Mouse (Mus musculus): ENCODE measurements around the gene Rpl9. TPM values are rescaled to one million over a fixed set of nuclear protein-coding genes. Genes with fewer than 3 reads are reported as not detected.

Rpl9 gene
- total RNA-seq, 2 experiments from 2014 or later = 421 to 512 TPM

DNA sequence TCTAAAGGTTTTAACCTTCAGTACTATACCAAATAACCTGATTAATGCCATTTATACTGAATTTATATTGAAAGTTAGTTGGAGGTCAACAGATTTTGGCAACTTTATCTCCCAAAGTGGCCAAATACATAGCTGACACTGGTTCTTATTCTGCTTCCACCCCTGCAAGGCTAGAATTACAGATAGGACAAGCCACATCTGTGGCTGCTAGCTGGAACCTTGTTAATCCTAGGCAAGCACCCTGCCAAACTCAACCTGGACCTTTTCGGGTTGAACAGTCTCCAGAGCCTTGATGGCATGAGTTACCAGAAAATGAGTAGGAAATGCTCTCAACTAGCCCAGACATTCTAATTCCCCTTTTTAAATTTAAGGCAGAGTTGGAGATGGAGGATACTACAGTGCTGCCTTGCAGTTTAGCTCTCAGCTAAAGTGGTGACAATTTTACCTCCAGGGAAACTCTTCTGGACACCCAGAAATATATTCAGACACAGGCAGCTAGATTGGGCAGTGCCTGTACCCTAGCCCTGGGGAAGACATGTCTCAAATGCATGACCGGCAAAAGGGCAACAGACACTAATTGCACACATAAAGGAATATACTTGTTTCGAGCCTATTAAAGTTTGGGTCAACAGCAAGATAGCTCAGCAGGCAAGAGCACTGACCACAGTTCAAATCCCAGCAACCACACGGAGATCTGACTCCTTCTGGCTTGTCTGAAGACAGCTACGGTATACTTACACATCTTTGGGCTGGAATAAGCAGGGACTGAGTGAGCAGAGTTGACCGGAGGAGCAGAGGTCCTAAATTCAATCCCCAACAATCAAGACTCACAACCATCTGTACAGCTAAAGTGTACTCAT, 4.0 kb downstream of the Rpl9 start:
- intact Hi-C loops (cut with DNase I) = no loop called here

DNA sequence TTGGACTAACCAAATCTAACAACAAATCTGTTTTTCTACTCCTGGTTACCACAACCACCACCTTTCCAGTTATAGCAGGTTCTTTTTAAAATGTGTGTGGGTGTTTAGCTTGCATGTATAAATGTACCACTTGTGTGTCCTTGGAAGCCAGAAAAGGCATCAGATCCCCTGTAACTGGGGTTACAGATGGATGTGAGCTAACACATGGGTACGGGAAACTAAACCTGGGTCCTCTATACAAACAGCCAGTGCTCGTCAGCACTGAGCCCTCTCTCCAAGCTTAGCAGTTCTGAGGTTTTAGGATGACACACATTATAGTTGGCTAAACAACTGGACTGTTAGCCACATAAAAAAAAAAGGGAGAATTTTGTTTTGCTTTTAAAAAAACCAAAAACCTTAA, 5.5 kb downstream of the Rpl9 start:
- intact Hi-C loops (cut with DNase I) = no loop called here
- no peak for DNase-seq

More for the DNA sequence above, 4.0 kb downstream of the Rpl9 start:
- DNase-seq = no peak

DNA sequence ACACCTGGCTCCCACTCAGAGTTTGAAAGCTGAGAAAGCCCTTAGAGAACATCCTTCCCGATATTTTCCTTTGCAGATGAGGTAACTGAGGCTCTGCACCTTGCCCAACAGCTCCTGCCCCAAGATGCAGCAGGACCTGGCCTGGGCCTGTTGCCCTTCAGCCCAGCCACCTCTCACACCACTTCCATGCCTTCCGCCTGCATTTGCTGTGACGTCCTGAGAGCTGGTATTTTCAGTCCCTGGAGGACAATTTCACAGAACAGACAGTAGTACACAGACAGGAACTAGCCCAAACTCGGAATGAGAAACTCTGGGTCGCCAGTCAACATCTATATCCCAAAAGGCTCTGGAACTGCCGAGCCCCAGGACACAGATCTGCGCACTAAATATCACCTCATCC, 16.5 kb downstream of the Rpl9 start:
- intact Hi-C loops (cut with DNase I) = no loop called here
- DNase-seq = no peak

DNA sequence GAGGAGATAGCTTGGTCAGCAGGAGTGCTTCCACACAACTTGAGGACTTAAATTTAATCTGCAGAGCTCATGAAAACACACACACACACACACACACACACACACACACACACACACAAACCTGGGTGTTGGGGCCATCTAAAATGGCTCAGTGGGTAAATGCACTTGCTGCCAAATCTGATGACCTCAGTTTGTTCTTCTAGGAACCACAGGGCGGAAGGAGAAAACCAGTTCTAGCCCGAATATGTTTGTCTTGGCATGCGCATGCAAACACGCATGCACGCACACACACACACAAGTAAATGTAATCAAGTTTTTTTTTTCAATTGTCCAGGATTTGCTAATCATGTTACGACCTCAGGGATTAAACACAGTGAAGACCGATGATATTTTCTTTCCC, 19.7 kb downstream of the Rpl9 start:
- DNase-seq = no peak
- intact Hi-C loops (cut with DNase I) = no loop called here

DNA sequence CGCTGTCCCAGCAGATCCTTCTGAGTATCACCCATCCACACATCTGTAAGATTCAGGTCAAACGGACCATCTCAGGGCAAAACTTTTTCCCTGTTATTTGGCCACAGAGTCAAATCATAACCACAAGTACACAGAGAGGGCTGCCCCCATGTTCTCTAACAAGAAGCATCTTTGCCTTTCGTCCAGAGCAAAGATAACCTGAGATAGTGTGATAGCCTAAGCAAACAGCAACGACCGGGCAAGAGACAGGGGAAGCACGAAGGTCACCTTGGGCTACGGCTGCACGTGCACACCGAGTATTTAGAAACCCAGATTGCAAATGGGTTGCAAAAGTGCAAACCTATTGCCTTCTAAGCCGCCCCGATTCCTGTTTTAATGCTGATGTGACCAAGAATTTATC, 23.4 kb downstream of the Rpl9 start:
- intact Hi-C loops (cut with DNase I) = no loop called here
- DNase-seq = no peak

DNA sequence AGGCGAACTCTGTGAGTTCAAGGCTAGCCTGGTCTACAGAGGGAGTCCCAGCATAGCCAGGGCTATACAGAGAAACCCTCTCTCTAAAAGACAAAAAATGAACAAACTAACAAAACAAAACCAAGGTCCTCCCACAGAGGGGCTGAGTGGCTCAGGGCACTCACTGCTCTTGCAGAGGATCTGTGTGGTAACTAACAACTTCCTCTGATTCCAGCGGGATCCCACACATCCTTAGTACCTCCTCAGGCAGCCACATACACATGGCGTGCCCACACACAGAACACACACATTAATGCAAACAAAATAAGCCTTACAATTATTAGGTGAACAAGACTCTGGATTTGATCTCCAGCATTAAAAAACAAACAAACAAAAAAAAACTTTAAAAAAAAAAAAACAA, 33.5 kb downstream of the Rpl9 start:
- no peak for DNase-seq
- intact Hi-C loops (cut with DNase I) = no loop called here

DNA sequence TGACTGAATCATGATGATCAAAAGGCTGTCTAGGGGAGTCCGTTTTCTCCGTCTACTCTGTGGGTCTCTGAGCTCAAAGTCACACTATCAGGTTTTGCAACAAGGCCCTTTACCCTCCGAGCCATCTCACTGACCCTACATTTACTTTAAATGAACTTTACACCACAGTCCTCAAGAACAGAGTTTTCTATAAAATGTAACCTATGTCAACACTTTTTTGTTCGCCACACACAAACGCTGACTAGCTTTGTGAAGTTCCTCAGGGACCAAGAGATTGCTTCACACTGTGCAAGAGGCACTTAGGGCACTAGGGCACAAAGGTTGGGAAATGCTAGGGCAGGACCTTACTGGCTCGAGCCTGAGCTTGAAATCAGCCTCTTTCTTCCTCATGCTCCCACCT, 34.4 kb downstream of the Rpl9 start:
- DNase-seq = no peak
- intact Hi-C loops (cut with DNase I) = no loop called here

DNA sequence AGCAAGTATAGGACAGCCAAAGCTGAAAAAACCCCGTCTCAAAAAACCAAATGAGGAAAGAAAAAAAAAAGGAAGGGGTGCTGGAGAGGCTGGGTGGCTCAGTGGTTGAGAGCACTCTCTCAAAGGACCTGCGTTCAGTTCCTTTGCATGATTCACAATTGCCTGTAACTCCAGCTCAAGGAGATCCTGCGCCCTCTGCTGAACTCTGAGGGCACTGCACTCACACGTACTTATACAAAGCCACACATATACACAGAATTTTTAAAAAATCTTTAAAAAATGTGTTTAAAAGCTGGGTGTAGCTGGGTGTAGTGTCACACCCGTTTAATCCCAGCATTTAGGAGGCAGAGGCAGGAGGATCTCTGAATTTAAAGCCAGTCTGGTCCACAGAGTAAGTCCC, 36.3 kb downstream of the Rpl9 start:
- intact Hi-C loops (cut with DNase I) = no loop called here
- no peak for DNase-seq

DNA sequence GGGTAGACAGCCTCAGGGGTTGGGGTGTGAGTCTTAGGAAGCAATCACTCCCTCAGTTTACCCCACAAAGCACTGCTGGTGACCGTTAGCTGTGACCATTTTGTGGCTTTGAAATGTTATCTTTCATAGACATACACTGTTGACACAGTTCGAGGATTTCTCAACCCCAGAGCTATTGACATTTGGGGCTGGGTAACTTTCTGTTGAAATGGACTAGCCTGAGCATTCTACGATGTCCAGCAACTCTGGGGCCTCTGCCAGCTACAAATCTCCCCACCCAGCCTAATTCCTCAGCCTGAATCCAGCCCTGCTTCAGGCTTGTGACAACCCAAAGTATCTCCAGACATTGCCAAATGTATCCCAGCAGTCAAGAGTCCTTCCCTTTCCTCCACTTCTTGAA, 37.1 kb downstream of the Rpl9 start:
- no peak for DNase-seq
- intact Hi-C loops (cut with DNase I) = no loop called here

DNA sequence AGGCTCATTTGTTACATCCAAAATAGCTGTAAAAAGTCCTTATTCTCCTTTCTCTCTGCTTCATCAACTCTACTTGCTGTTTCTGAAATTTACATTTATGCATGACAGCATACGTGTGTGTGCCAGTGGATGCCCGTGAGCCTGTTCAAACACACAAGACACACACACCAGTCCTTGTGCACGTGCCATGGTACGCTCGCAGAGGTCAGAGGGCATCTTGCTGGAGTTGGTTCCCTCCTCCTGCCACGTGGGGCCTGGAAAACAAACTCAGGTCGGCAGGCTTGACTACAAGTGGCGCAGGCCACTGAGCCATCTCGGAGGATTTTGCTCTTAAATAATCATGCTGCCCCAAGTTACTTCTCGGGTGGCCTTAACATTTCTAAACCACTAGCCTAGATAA, 40.7 kb downstream of the Rpl9 start:
- no peak for DNase-seq
- intact Hi-C loops (cut with DNase I) = no loop called here

DNA sequence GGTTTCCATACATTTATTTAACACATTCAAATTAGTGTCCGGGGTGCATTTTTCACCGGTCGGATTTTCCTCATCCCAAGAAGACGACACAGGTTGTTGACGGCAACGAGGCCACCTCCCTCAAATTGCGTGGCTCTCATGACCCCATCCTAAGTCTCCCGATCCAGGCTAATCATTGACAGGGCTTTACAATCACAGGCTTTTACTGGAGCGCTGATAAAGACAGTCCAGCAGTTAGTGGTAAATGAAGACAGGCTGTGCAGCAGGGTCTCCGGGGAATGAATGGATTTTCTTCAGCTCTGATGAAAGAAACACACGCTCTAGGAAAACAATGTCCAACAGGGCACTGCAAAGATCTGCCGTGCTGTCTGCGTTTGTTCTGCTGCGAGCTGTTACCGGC, 43.1 kb downstream of the Rpl9 start, which contains the start of gene Klb:
TSS of gene Klb (plus strand) at position 147 of the 400 bp plus-strand sequence.
- no peak for DNase-seq
- intact Hi-C loops (cut with DNase I) = no loop called here

DNA sequence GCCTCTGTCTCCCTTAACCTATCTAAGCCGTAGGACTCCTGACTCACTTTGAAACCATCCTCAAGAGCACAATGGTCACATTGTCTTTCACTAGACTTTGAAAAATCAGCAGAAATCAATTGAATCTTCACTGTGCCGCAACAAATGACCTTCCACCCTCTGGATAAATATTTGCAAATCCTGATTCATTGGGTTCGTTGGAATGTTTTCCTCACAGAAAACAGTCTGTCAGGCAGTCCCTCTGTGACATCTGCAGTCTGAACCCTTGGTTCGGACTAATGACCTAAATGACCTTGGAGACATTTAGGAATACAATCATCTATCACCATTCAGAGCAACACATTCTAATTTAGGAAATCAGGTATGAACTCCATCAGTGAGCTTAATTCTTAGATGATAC, 51.1 kb downstream of the Rpl9 start:
- no peak for DNase-seq
- intact Hi-C loops (cut with DNase I) = no loop called here

DNA sequence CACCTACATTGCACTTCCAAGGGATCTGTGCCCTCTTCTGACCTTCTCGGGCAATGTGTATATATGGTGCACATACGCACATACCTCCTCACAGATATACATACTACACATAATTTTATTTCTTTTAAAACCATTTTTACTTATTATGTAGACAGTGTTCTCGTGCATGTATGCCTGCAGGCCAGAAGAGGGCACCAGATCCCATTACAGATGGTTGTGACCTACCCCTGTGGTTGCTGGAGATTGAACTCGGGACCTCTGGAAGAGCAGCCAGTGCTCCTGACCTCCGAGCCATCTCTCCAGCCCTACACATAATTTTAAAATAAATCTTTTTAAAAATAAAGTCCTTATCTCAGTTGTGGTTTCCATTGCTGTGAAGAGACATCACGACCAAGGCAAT, 52.9 kb downstream of the Rpl9 start:
- DNase-seq = no peak
- intact Hi-C loops (cut with DNase I) = no loop called here

Other genes starting within 250 kb of the Rpl9 start
- gene Wdr19, start 191.7 kb downstream of the Rpl9 start, total RNA-seq (2021) = 1 to 10 TPM; 1.1 to 1.9 TPM
- gene Rfc1, start 55.8 kb downstream of the Rpl9 start, total RNA-seq (2021) = 10 to 100 TPM; 17.9 to 21.1 TPM
- under 1 TPM; 0.15 to 0.18 TPM for gene Klb, start 43.1 kb downstream of the Rpl9 start, total RNA-seq (2021)
- 10 to 100 TPM; 42.3 to 44.5 TPM for gene Lias, start 53 bp upstream of the Rpl9 start, total RNA-seq (2021)
- gene Ugdh, start 44.5 kb upstream of the Rpl9 start, total RNA-seq (2021) = 10 to 100 TPM in 1 of 2 experiments, 1 to 10 TPM in 1; 9.2 to 10.1 TPM
- gene Gm43552, start 101.4 kb upstream of the Rpl9 start, total RNA-seq (2021) = not detected
- 10 to 100 TPM; 29.5 to 32.5 TPM for gene Smim14, start 145.7 kb upstream of the Rpl9 start, total RNA-seq (2021)
- 10 to 100 TPM; 55.2 to 58.7 TPM for gene Ube2k, start 145.8 kb upstream of the Rpl9 start, total RNA-seq (2021)